7 mouse cellular contexts compared by ENCODE assay signal in the genomic region with DNA sequence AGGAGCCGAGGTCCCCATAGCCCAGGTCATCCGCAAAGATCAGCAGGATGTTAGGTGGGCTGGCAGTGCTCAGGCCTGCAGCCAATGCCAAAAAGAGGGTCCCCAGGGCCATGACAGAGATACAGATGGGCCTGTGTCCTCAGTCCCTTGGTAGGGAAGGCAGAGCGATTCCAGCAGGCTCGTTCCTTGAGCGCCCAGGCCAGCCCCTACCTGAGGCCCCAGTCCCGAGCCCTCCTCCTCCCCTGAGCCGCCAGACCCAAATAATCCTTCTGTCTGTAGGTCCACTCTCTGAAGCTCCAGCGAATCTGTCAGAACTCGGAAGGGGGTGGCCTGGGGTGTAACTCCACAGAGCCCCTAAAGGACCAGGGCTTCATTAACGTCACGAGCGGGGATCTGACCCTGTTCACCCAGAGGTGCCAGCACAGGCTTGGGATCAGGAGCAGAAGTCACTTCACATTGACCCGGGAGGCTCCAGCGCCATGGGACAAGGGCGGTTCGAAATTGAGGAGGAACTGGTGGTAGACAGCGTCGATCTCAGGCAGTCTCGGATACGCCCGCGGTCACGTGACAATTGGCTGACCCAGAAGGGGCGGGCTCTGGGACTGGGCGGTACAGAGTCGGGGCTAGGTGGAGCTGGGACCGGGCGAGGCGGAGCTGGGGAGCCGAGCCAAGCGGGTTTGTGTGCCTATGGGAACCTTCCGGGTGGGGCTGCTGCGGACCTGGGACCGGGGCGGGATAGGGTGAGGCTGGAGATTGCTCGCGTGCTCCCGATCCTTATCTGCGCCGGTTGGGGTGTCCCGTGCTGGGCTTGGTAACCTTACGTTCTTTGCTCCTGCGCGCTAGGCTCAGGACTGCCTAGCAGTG. TPM values are rescaled to one million over a fixed set of nuclear protein-coding genes. Genes with fewer than 3 reads are reported as not detected.
A peak's percentile ranks its signal among the peaks of the same experiment; 100 is the strongest.
DNase-seq lines count a peak whose midpoint lies in the region; ATAC-seq and TF ChIP-seq lines count a peak whose summit lies in the region.

No protein-coding gene starts in this region.

- no peaks in the 10 kb centered on the region for H3K36me3 ChIP-seq in embryonic facial prominence, embryonic 12.5 days
- no peaks in the 10 kb centered on the region for H3K36me3 ChIP-seq in kidney, adult 2 months (ENCODE audit: control insufficient read depth, insufficient read depth, low read length)
- no peaks in the 10 kb centered on the region for H3K36me3 ChIP-seq in limb, embryonic 12.5 days
- H3K36me3 ChIP-seq in midbrain, embryonic 15.5 days (replicated peaks): no peaks in the 10 kb centered on the region
- peaks cover 1% of the 10 kb centered on the region; the same call in 1 of the 2 replicates for H3K36me3 ChIP-seq in spleen, adult 2 months (ENCODE audit: control insufficient read depth, insufficient read depth, low read length)

- H3K4me1 ChIP-seq in embryonic facial prominence, embryonic 12.5 days: peaks cover 5% of the 10 kb centered on the region; the same call in 1 of the 2 replicates
- H3K4me1 ChIP-seq in kidney, adult 2 months (ENCODE audit: control insufficient read depth, insufficient read depth, low read length): peaks cover 5% of the 10 kb centered on the region; the same call in 1 of the 2 replicates
- H3K4me1 ChIP-seq in limb, embryonic 12.5 days (replicated peaks): peaks cover 9% of the 10 kb centered on the region; the same call in 1 of the 2 replicates
- H3K4me1 ChIP-seq in midbrain, embryonic 15.5 days: peaks cover 24% of the 10 kb centered on the region
- peaks cover 4% of the 10 kb centered on the region; the same call in 1 of the 2 replicates for H3K4me1 ChIP-seq in spleen, adult 2 months (ENCODE audit: control insufficient read depth, insufficient read depth, insufficient read length)

- H3K9me3 ChIP-seq in embryonic facial prominence, embryonic 12.5 days: no peaks in the 10 kb centered on the region
- H3K9me3 ChIP-seq in limb, embryonic 12.5 days: no peaks in the 10 kb centered on the region
- H3K9me3 ChIP-seq in midbrain, embryonic 15.5 days: no peaks in the 10 kb centered on the region

- H3K4me3 ChIP-seq in embryonic facial prominence, embryonic 12.5 days: peak overlapping the region; percentile 59
- peak overlapping the region; percentile 57 for H3K4me3 ChIP-seq in kidney, adult 2 months (ENCODE audit: insufficient read depth, low read depth, low read length)
- H3K4me3 ChIP-seq in limb, embryonic 12.5 days (replicated peaks): peak overlapping the region; percentile 59
- H3K4me3 ChIP-seq in midbrain, embryonic 15.5 days: peak overlapping the region; percentile 73
- peak overlapping the region; percentile 69 for H3K4me3 ChIP-seq in spleen, adult 2 months (ENCODE audit: extremely low read depth, insufficient read depth, insufficient read length)

- WGBS in embryonic facial prominence, embryonic 12.5 days: 8% methylated on average over 44 of the region's 44 CpGs
- WGBS in kidney, adult 2 months: 9% methylated on average over 44 of the region's 44 CpGs
- 8% methylated on average over 44 of the region's 44 CpGs for WGBS in limb, embryonic 12.5 days
- 8% methylated on average over 44 of the region's 44 CpGs for WGBS in midbrain, embryonic 15.5 days
- whole genome bisulfite sequencing in spleen, adult 2 months: 13% methylated on average over 44 of the region's 44 CpGs

- no peak for TF ChIP-seq CTCF in kidney, adult 2 months (conservative IDR thresholded peaks at IDR 0.05; ENCODE audit: insufficient read depth, insufficient read length, low read depth, low read length)
- TF ChIP-seq CTCF in spleen, adult 2 months (IDR thresholded peaks at IDR 0.05; ENCODE audit: extremely low read depth, insufficient read depth, insufficient read length, insufficient replicate concordance): no peak

- peak; percentile 97 for ATAC-seq in embryonic facial prominence, embryonic 12.5 days (ENCODE audit: insufficient number of reproducible peaks, insufficient read depth, low FRiP score, low TSS enrichment)
- ATAC-seq in limb, embryonic 12.5 days (ENCODE audit: insufficient number of reproducible peaks, insufficient read depth, low FRiP score, low TSS enrichment, low read depth): peak; percentile 96
- peak; percentile 97 for ATAC-seq in midbrain, embryonic 15.5 days (replicated peaks)

- peak overlapping the region; percentile 84 for H3K4me2 ChIP-seq in embryonic facial prominence, embryonic 12.5 days (replicated peaks)
- peak overlapping the region; percentile 85 for H3K4me2 ChIP-seq in limb, embryonic 12.5 days
- peak overlapping the region; percentile 95 for H3K4me2 ChIP-seq in midbrain, embryonic 15.5 days

- peak overlapping the region; percentile 67; the same call in 1 of the 2 replicates for H3K27ac ChIP-seq in embryonic facial prominence, embryonic 12.5 days
- peak overlapping the region; percentile 47 for H3K27ac ChIP-seq in kidney, adult 2 months (ENCODE audit: insufficient read depth, low read depth, low read length)
- peak overlapping the region; percentile 41; the same call in 1 of the 2 replicates for H3K27ac ChIP-seq in limb, embryonic 12.5 days
- H3K27ac ChIP-seq in midbrain, embryonic 15.5 days: peak overlapping the region; percentile 89
- H3K27ac ChIP-seq in spleen, adult 2 months (ENCODE audit: insufficient read depth, low read length): peak overlapping the region; percentile 64

- peak overlapping the region; percentile 55 for H3K9ac ChIP-seq in embryonic facial prominence, embryonic 12.5 days
- peak overlapping the region; percentile 72 for H3K9ac ChIP-seq in limb, embryonic 12.5 days (replicated peaks)
- H3K9ac ChIP-seq in midbrain, embryonic 15.5 days: peak overlapping the region; percentile 78

- no peaks in the 10 kb centered on the region for H3K27me3 ChIP-seq in embryonic facial prominence, embryonic 12.5 days
- no peaks in the 10 kb centered on the region for H3K27me3 ChIP-seq in kidney, adult 2 months (replicated peaks; ENCODE audit: control insufficient read depth, insufficient read depth, low read length)
- peaks cover 5% of the 10 kb centered on the region; the same call in 1 of the 2 replicates for H3K27me3 ChIP-seq in limb, embryonic 12.5 days
- no peaks in the 10 kb centered on the region for H3K27me3 ChIP-seq in midbrain, embryonic 15.5 days (replicated peaks)
- H3K27me3 ChIP-seq in spleen, adult 2 months (ENCODE audit: control insufficient read depth, insufficient read depth, low read length): no peaks in the 10 kb centered on the region

- peak; percentile 94 for DNase-seq in adrenal gland, postnatal 25 days
- peak; percentile 100 for DNase-seq in heart, adult 11 months
- peak; percentile 97 for DNase-seq in kidney, adult 2 months
- DNase-seq in spleen, adult 2 months (ENCODE audit: low read depth in 1 of 2, low spot score in 2 of 2): peak; percentile 75 to 92

- TF ChIP-seq POLR2A in kidney, adult 2 months (IDR thresholded peaks at IDR 0.05; ENCODE audit: low read depth, low read length): no peak
- TF ChIP-seq POLR2A in spleen, adult 2 months (IDR thresholded peaks at IDR 0.05; ENCODE audit: low read depth, low read length): peak; percentile 49; the same call in 1 of the 2 replicates

RNA-seq across cellular contexts. Expression of gene Arsa, which starts 1.4 kb away (rescaled TPM):
- total RNA-seq in adrenal gland, postnatal 25 days (2021): 21.8 and 22.2 TPM in 2 replicates
- polyA plus RNA-seq in embryonic facial prominence, embryonic 12.5 days (2016; fragmentation: Nextera tagmentation; extraction: Ambion mirVana): 18.0 and 18.2 TPM in 2 replicates
- 26.0 and 30.0 TPM in 2 replicates for polyA plus RNA-seq in kidney, adult 2 months (2012; rRNA removed)
- 15.2 and 15.6 TPM in 2 replicates for polyA plus RNA-seq in limb, embryonic 12.5 days (2016; fragmentation: Nextera tagmentation; extraction: Ambion mirVana)
- polyA plus RNA-seq in midbrain, embryonic 15.5 days (2015; fragmentation: Nextera tagmentation; extraction: Ambion mirVana): 31.9 and 32.3 TPM in 2 replicates
- polyA plus RNA-seq in spleen, adult 2 months (2012; rRNA removed): 31.3 and 31.5 TPM in 2 replicates

RNA-seq across cellular contexts. Expression of gene Mapk8ip2, which starts 22.1 kb away (rescaled TPM):
- 6.2 and 10.1 TPM in 2 replicates for total RNA-seq in adrenal gland, postnatal 25 days (2021)
- 8.2 and 10.0 TPM in 2 replicates for polyA plus RNA-seq in embryonic facial prominence, embryonic 12.5 days (2016; fragmentation: Nextera tagmentation; extraction: Ambion mirVana)
- 0.29 and 0.59 TPM in 2 replicates for polyA plus RNA-seq in kidney, adult 2 months (2012; rRNA removed)
- 2.0 and 2.1 TPM in 2 replicates for polyA plus RNA-seq in limb, embryonic 12.5 days (2016; fragmentation: Nextera tagmentation; extraction: Ambion mirVana)
- 84.8 and 88.5 TPM in 2 replicates for polyA plus RNA-seq in midbrain, embryonic 15.5 days (2015; fragmentation: Nextera tagmentation; extraction: Ambion mirVana)
- polyA plus RNA-seq in spleen, adult 2 months (2012; rRNA removed): 0.02 TPM in 1 of 2 replicates, not detected in the other

RNA-seq across cellular contexts. Expression of gene Shank3, which starts 23.6 kb away (rescaled TPM):
- 34.3 and 52.2 TPM in 2 replicates for total RNA-seq in adrenal gland, postnatal 25 days (2021)
- 3.0 and 4.7 TPM in 2 replicates for polyA plus RNA-seq in embryonic facial prominence, embryonic 12.5 days (2016; fragmentation: Nextera tagmentation; extraction: Ambion mirVana)
- polyA plus RNA-seq in kidney, adult 2 months (2012; rRNA removed): 18.0 and 19.5 TPM in 2 replicates
- 2.4 and 3.2 TPM in 2 replicates for polyA plus RNA-seq in limb, embryonic 12.5 days (2016; fragmentation: Nextera tagmentation; extraction: Ambion mirVana)
- polyA plus RNA-seq in midbrain, embryonic 15.5 days (2015; fragmentation: Nextera tagmentation; extraction: Ambion mirVana): 16.0 and 16.9 TPM in 2 replicates
- polyA plus RNA-seq in spleen, adult 2 months (2012; rRNA removed): 24.6 and 26.2 TPM in 2 replicates

RNA-seq across cellular contexts. Expression of gene Chkb, which starts 46.1 kb away (rescaled TPM):
- 72.8 and 73.9 TPM in 2 replicates for total RNA-seq in adrenal gland, postnatal 25 days (2021)
- polyA plus RNA-seq in embryonic facial prominence, embryonic 12.5 days (2016; fragmentation: Nextera tagmentation; extraction: Ambion mirVana): 60.2 and 68.7 TPM in 2 replicates
- 58.2 and 62.6 TPM in 2 replicates for polyA plus RNA-seq in kidney, adult 2 months (2012; rRNA removed)
- 59.2 and 61.8 TPM in 2 replicates for polyA plus RNA-seq in limb, embryonic 12.5 days (2016; fragmentation: Nextera tagmentation; extraction: Ambion mirVana)
- polyA plus RNA-seq in midbrain, embryonic 15.5 days (2015; fragmentation: Nextera tagmentation; extraction: Ambion mirVana): 91.8 and 92.3 TPM in 2 replicates
- 62.6 and 72.1 TPM in 2 replicates for polyA plus RNA-seq in spleen, adult 2 months (2012; rRNA removed)

RNA-seq across cellular contexts. Expression of gene Gm44502, which starts 46.3 kb away (rescaled TPM):
- 10.4 TPM in 1 of 2 replicates, not detected in the other for total RNA-seq in adrenal gland, postnatal 25 days (2021)
- polyA plus RNA-seq in embryonic facial prominence, embryonic 12.5 days (2016; fragmentation: Nextera tagmentation; extraction: Ambion mirVana): 0.22 TPM in 1 of 2 replicates, not detected in the other
- polyA plus RNA-seq in kidney, adult 2 months (2012; rRNA removed): 1.1 and 1.5 TPM in 2 replicates
- not detected in 2 replicates for polyA plus RNA-seq in limb, embryonic 12.5 days (2016; fragmentation: Nextera tagmentation; extraction: Ambion mirVana)
- polyA plus RNA-seq in midbrain, embryonic 15.5 days (2015; fragmentation: Nextera tagmentation; extraction: Ambion mirVana): not detected in 2 replicates
- polyA plus RNA-seq in spleen, adult 2 months (2012; rRNA removed): 2.0 and 2.2 TPM in 2 replicates

Comparison
In these comparisons a context has a peak if more than half of its experiments do, and no peak if none do; other contexts are left out.
1. Peak in every context shown above with its lines: DNase-seq, ATAC-seq, H3K4me3 ChIP-seq and H3K27ac ChIP-seq.